ENCODE assay signal across 9 mouse cellular contexts in genomic region chr11:115509773-115510506, GRCm38 (mm10). TPM values are rescaled to one million over a fixed set of nuclear protein-coding genes. Genes with fewer than 3 reads are reported as not detected.
A peak's percentile ranks its signal among the peaks of the same experiment; 100 is the strongest.
DNase-seq lines count a peak whose midpoint lies in the region; ATAC-seq and TF ChIP-seq lines count a peak whose summit lies in the region.
"Had no signal": no experiment of that assay in that cellular context is flagged by ENCODE, and none has a peak within 500 bp of the region (broad histone marks: within the 10 kb centered on the region; RNA-seq: fewer than 3 reads in every experiment).

No protein-coding gene starts in this region.

- H3K27me3 ChIP-seq in forebrain, embryonic 12.5 days = no peaks in the 10 kb centered on the region
- no peaks in the 10 kb centered on the region for H3K27me3 ChIP-seq in intestine, postnatal 0 days (replicated peaks; ENCODE audit: control insufficient read depth, insufficient read depth, low read length)
- no peaks in the 10 kb centered on the region for H3K27me3 ChIP-seq in neural tube, embryonic 15.5 days (replicated peaks)
- H3K27me3 ChIP-seq: embryonic facial prominence, embryonic 15.5 days had no signal

- peak overlapping the region; percentile 99 for H3K9ac ChIP-seq in forebrain, embryonic 12.5 days
- no peak overlapping the region for H3K9ac ChIP-seq in intestine, postnatal 0 days (ENCODE audit: low read depth, low read length)
- H3K9ac ChIP-seq in neural tube, embryonic 15.5 days (replicated peaks) = peak overlapping the region; percentile 99; the same call in 1 of the 2 replicates
- H3K9ac ChIP-seq: embryonic facial prominence, embryonic 15.5 days had no signal

- TF ChIP-seq CTCF in intestine, postnatal 0 days (IDR thresholded peaks at IDR 0.05; ENCODE audit: low read depth) = no peak

- peak overlapping the region; percentile 100 for H3K4me3 ChIP-seq in forebrain, embryonic 12.5 days (replicated peaks)
- H3K4me3 ChIP-seq in intestine, postnatal 0 days (ENCODE audit: low read depth, low read length) = no peak overlapping the region
- peak overlapping the region; percentile 75 for H3K4me3 ChIP-seq in neural tube, embryonic 15.5 days (replicated peaks)
- H3K4me3 ChIP-seq: embryonic facial prominence, embryonic 15.5 days had no signal

- ATAC-seq in forebrain, embryonic 12.5 days (ENCODE audit: low FRiP score) = no peak
- ATAC-seq in intestine, postnatal 0 days = peak; percentile 52
- no peak for ATAC-seq in neural tube, embryonic 15.5 days (ENCODE audit: low FRiP score)

- no peaks in the 10 kb centered on the region for H3K9me3 ChIP-seq in forebrain, embryonic 12.5 days
- H3K9me3 ChIP-seq in intestine, postnatal 0 days (ENCODE audit: control insufficient read depth) = no peaks in the 10 kb centered on the region
- H3K9me3 ChIP-seq in neural tube, embryonic 15.5 days (replicated peaks) = no peaks in the 10 kb centered on the region
- H3K9me3 ChIP-seq: embryonic facial prominence, embryonic 15.5 days had no signal

- peaks cover 69% of the 10 kb centered on the region for H3K4me1 ChIP-seq in forebrain, embryonic 12.5 days
- peaks cover 8% of the 10 kb centered on the region for H3K4me1 ChIP-seq in intestine, postnatal 0 days (replicated peaks; ENCODE audit: control insufficient read depth, insufficient read depth, low read length)
- peaks cover 64% of the 10 kb centered on the region for H3K4me1 ChIP-seq in neural tube, embryonic 15.5 days

- H3K4me2 ChIP-seq in forebrain, embryonic 12.5 days = peak overlapping the region; percentile 73
- H3K4me2 ChIP-seq in intestine, postnatal 0 days (replicated peaks; ENCODE audit: low read depth) = peak overlapping the region; percentile 84
- peak overlapping the region; percentile 68 for H3K4me2 ChIP-seq in neural tube, embryonic 15.5 days
- H3K4me2 ChIP-seq: embryonic facial prominence, embryonic 15.5 days had no signal

- peak; percentile 29 for DNase-seq in thymus, postnatal 4 days
- DNase-seq in thymus, postnatal 25 days = no peak
- no peak for DNase-seq in adrenal gland, adult (ENCODE audit: inconsistent age in 2 of 2, low spot score in 1 of 2)
- DNase-seq in kidney, postnatal 10 days = no peak
- DNase-seq in layer of hippocampus, adult 8-10 months (ENCODE audit: low spot score in 2 of 2) = no peak

- peak overlapping the region; percentile 57 for H3K27ac ChIP-seq in forebrain, embryonic 12.5 days
- peak overlapping the region; percentile 84 for H3K27ac ChIP-seq in intestine, postnatal 0 days (ENCODE audit: low read depth, low read length)
- H3K27ac ChIP-seq in neural tube, embryonic 15.5 days (replicated peaks) = 0 out of 2 replicates have a peak overlapping the region, but pooled peaks have one; percentile 23
- H3K27ac ChIP-seq: embryonic facial prominence, embryonic 15.5 days had no signal

- H3K36me3 ChIP-seq in forebrain, embryonic 12.5 days (replicated peaks) = peaks cover 18% of the 10 kb centered on the region
- H3K36me3 ChIP-seq in intestine, postnatal 0 days (ENCODE audit: control insufficient read depth, insufficient read depth) = no peaks in the 10 kb centered on the region
- no peaks in the 10 kb centered on the region for H3K36me3 ChIP-seq in neural tube, embryonic 15.5 days

- WGBS in forebrain, embryonic 12.5 days = 44% methylated on average over 6 of the region's 6 CpGs
- WGBS in intestine, postnatal 0 days = 17% methylated on average over 6 of the region's 6 CpGs
- 35% methylated on average over 6 of the region's 6 CpGs for WGBS in neural tube, embryonic 15.5 days

RNA-seq across cellular contexts. Expression of gene Jpt1, which starts 4.2 kb away (rescaled TPM):
- polyA plus RNA-seq in forebrain, embryonic 12.5 days (2016; fragmentation: Nextera tagmentation; extraction: Ambion mirVana) = 1,151 and 1,196 TPM in 2 replicates
- 255 and 263 TPM in 2 replicates for polyA plus RNA-seq in intestine, postnatal 0 days (2015; fragmentation: Nextera tagmentation; extraction: Ambion mirVana)
- 1,012 and 1,180 TPM in 2 replicates for polyA plus RNA-seq in neural tube, embryonic 15.5 days (2015; fragmentation: Nextera tagmentation; extraction: Ambion mirVana)
- 100 to 1,000 TPM; 109 to 139 (median 124) TPM for total RNA-seq in layer of hippocampus, adult 8-10 months (2022)

RNA-seq across cellular contexts. Expression of gene Nt5c, which starts 18.3 kb away (rescaled TPM):
- polyA plus RNA-seq in forebrain, embryonic 12.5 days (2016; fragmentation: Nextera tagmentation; extraction: Ambion mirVana) = 72.0 and 80.3 TPM in 2 replicates
- 189 and 194 TPM in 2 replicates for polyA plus RNA-seq in intestine, postnatal 0 days (2015; fragmentation: Nextera tagmentation; extraction: Ambion mirVana)
- polyA plus RNA-seq in neural tube, embryonic 15.5 days (2015; fragmentation: Nextera tagmentation; extraction: Ambion mirVana) = 95.5 and 96.2 TPM in 2 replicates
- total RNA-seq in layer of hippocampus, adult 8-10 months (2022) = 10 to 100 TPM; 58.8 to 68.5 (median 66.3) TPM

RNA-seq across cellular contexts. Expression of gene Sumo2, which starts 26.1 kb away (rescaled TPM):
- polyA plus RNA-seq in forebrain, embryonic 12.5 days (2016; fragmentation: Nextera tagmentation; extraction: Ambion mirVana) = 1,429 and 1,474 TPM in 2 replicates
- polyA plus RNA-seq in intestine, postnatal 0 days (2015; fragmentation: Nextera tagmentation; extraction: Ambion mirVana) = 404 and 414 TPM in 2 replicates
- polyA plus RNA-seq in neural tube, embryonic 15.5 days (2015; fragmentation: Nextera tagmentation; extraction: Ambion mirVana) = 882 and 892 TPM in 2 replicates
- 100 to 1,000 TPM; 285 to 340 (median 310) TPM for total RNA-seq in layer of hippocampus, adult 8-10 months (2022)

RNA-seq across cellular contexts. Expression of gene Armc7, which starts 34.5 kb away (rescaled TPM):
- polyA plus RNA-seq in forebrain, embryonic 12.5 days (2016; fragmentation: Nextera tagmentation; extraction: Ambion mirVana) = 10.9 and 11.0 TPM in 2 replicates
- 6.9 and 7.0 TPM in 2 replicates for polyA plus RNA-seq in intestine, postnatal 0 days (2015; fragmentation: Nextera tagmentation; extraction: Ambion mirVana)
- 16.2 and 17.8 TPM in 2 replicates for polyA plus RNA-seq in neural tube, embryonic 15.5 days (2015; fragmentation: Nextera tagmentation; extraction: Ambion mirVana)
- 10 to 100 TPM in 3 of 4 experiments, 1 to 10 TPM in 1; 10.0 to 16.7 (median 13.0) TPM for total RNA-seq in layer of hippocampus, adult 8-10 months (2022)

RNA-seq across cellular contexts. Expression of gene Slc16a5, which starts 47.7 kb away (rescaled TPM):
- polyA plus RNA-seq in forebrain, embryonic 12.5 days (2016; fragmentation: Nextera tagmentation; extraction: Ambion mirVana) = not detected in 2 replicates
- polyA plus RNA-seq in intestine, postnatal 0 days (2015; fragmentation: Nextera tagmentation; extraction: Ambion mirVana) = 3.0 and 3.4 TPM in 2 replicates
- polyA plus RNA-seq in neural tube, embryonic 15.5 days (2015; fragmentation: Nextera tagmentation; extraction: Ambion mirVana) = 0.44 and 7.2 TPM in 2 replicates
- under 1 TPM in 1 of 4 experiments, not detected in 3; 0.21 TPM for total RNA-seq in layer of hippocampus, adult 8-10 months (2022)

Comparison
In these comparisons a context has a peak if more than half of its experiments do, and no peak if none do; other contexts are left out.
1. H3K27ac ChIP-seq: peak in every context shown above with its lines; median percentile 84 in intestine, postnatal 0 days; 57 in forebrain, embryonic 12.5 days; 23 in neural tube, embryonic 15.5 days.